Mouse (Mus musculus) lung, adult 2 months (tissue): ENCODE measurements at regions not wholly inside any gene's neighbourhood (a gene's known extent, or its start where the extent isn't known, plus 50 kb on each side); places are given as distances from the start of the nearest gene placed in this dataset.

ENCODE experiments used
- CTCF ChIP-seq: fragments of 200-500 bp; IDR thresholded peaks from 2 replicates; pipeline ENCODE4 v1.5.1; 2011; ENCODE audit warnings: mild to moderate bottlenecking, low read length, control low read depth; ENCODE audit not compliant: insufficient read depth
- POLR2A ChIP-seq: fragments of 200-500 bp; IDR thresholded peaks from 2 replicates; pipeline ENCODE4 v1.6.1; 2011; ENCODE audit warnings: low read depth, mild to moderate bottlenecking, control low read depth, low read length, borderline replicate concordance; ENCODE audit errors: extremely low read depth

DNA sequence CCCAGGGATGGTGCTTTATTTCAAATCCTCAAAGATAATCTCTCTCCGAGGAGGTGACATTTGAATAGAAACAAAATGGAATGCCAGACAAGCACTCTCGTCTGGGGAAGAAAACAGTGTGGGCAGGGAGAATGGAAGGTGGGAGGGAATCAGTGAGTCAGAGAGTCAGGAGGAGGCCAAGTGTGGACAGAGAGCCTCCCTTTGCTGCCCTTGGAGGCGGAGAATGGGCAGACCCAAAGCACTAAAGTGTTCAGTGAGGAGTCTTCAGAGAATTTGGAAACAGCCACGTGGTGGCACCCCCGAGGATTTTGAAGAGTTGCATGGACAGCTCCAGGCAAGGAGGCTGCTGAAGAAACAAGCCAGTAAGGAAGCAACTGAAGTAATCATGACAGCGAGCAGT lies 367.2 kb downstream of the Pdcd6ip start:
- TF ChIP-seq POLR2A: no peak
- TF ChIP-seq CTCF: no peak
